Mouse (Mus musculus) testis, adult 2 months (tissue): ENCODE data around the gene St6galnac3.

Source experiments
- CTCF ChIP-seq: fragments of 200-500 bp; IDR thresholded peaks from 2 replicates; pipeline ENCODE4 v1.5.1; 2012; ENCODE audit warnings: low read depth, mild to moderate bottlenecking, inconsistent platforms, low read length, moderate library complexity; ENCODE audit not compliant: control insufficient read depth, insufficient read depth, insufficient replicate concordance
- POLR2A ChIP-seq: fragments of 200-500 bp; IDR thresholded peaks from 2 replicates; pipeline ENCODE4 v1.6.1; 2012; ENCODE audit warnings: low read depth, mild to moderate bottlenecking, inconsistent platforms, low read length, moderate library complexity; ENCODE audit not compliant: control insufficient read depth

- no peak for TF ChIP-seq CTCF
- no peak for TF ChIP-seq POLR2A
Measured at GRCm38 (mm10) chr3:153733364-153734159, 8.6 kb upstream of the St6galnac3 start.
